Mouse (Mus musculus) lung, adult 2 months (tissue): ENCODE data around the gene Afdn.

Experiments used
- CTCF ChIP-seq: fragments of 200-500 bp; IDR thresholded peaks from 2 replicates; pipeline ENCODE4 v1.5.1; 2011; ENCODE audit warnings: mild to moderate bottlenecking, low read length, control low read depth; ENCODE audit not compliant: insufficient read depth
- POLR2A ChIP-seq: fragments of 200-500 bp; IDR thresholded peaks from 2 replicates; pipeline ENCODE4 v1.6.1; 2011; ENCODE audit warnings: low read depth, mild to moderate bottlenecking, control low read depth, low read length, borderline replicate concordance; ENCODE audit errors: extremely low read depth

GRCm38 (mm10) chr17:13732685-13733084 lies 27.7 kb upstream of the Afdn start:
- TF ChIP-seq POLR2A = no peak
- no peak for TF ChIP-seq CTCF
